Mouse (Mus musculus) G1E (cell line): ENCODE data around the gene Gphn. TPM values are rescaled to one million over a fixed set of nuclear protein-coding genes. Genes with fewer than 3 reads are reported as not detected.
A peak's percentile ranks its signal among the peaks of the same experiment; 100 is the strongest.
"Not testable (repeated sequence)": the region's sequence is repeated elsewhere in the genome, so short reads cannot be mapped to it uniquely, and the experiment has no call there.

Experiments
- ATAC-seq: 2 replicates; pipeline ENCODE4 v1.8.0; 2016; ENCODE audit warnings: mild to moderate bottlenecking; ENCODE audit not compliant: insufficient number of reproducible peaks, poor library complexity, low FRiP score, severe bottlenecking; ENCODE audit errors: extremely low read depth
- DNase-seq: peaks from one replicate; pipeline ENCODE4 v3.0.0; 2012; ENCODE audit warnings: low spot score
- H3K27me3 ChIP-seq: 2 replicates; pipeline ENCODE4 v1.6.1; 2012; ENCODE audit warnings: mild to moderate bottlenecking, low read length, inconsistent platforms; ENCODE audit not compliant: insufficient read depth
- H3K36me3 ChIP-seq: replicated peaks from 2 replicates; pipeline ENCODE3; 2012; ENCODE audit warnings: mild to moderate bottlenecking, inconsistent platforms
- H3K4me1 ChIP-seq: 2 replicates; pipeline ENCODE4 v1.6.1; 2012; ENCODE audit warnings: low read depth, low read length, inconsistent platforms, mixed read lengths; ENCODE audit not compliant: insufficient read depth
- H3K4me3 ChIP-seq: 2 replicates; pipeline ENCODE4 v1.5.1; 2012; ENCODE audit warnings: low read depth, mild to moderate bottlenecking, inconsistent platforms, low read length, moderate library complexity, mixed read lengths
- H3K9me3 ChIP-seq: replicated peaks from 2 replicates; pipeline ENCODE4 v1.6.1; 2012; ENCODE audit warnings: inconsistent platforms
- CTCF ChIP-seq: IDR thresholded peaks from 2 replicates; pipeline ENCODE4 v1.5.1; 2012; ENCODE audit warnings: low read depth, low read length, inconsistent platforms, mixed read lengths
- GATA1 ChIP-seq: IDR thresholded peaks from 2 replicates; pipeline ENCODE4 v1.6.1; 2012; ENCODE audit warnings: borderline replicate concordance, low read length, inconsistent platforms, mixed read lengths
- GATA2 ChIP-seq: IDR thresholded peaks from 2 replicates; pipeline ENCODE4 v1.6.1; 2012; ENCODE audit warnings: low read depth, low read length, inconsistent platforms, borderline replicate concordance
- POLR2AphosphoS5 ChIP-seq: IDR thresholded peaks from 2 replicates; pipeline ENCODE4 v1.6.1; 2012; ENCODE audit warnings: low read depth, low read length, inconsistent platforms; ENCODE audit not compliant: insufficient replicate concordance
- TAL1 ChIP-seq: conservative IDR thresholded peaks from 2 replicates; pipeline ENCODE4 v1.6.1; 2012; ENCODE audit warnings: low read depth, low read length, inconsistent platforms, mixed read lengths
- polyA plus RNA-seq: library from polyadenylated mRNA; stranded (reverse); fragments of >175 nt; gene quantifications from 2 replicates; pipeline ENCODE4 v1.2.3, GENCODE M21; 2012
- total RNA-seq, 2 experiments: library from RNA; stranded (forward) in 1 of 2; stranded (reverse) in 1 of 2; fragments of 200-1000 nt in 1 of 2; fragments of >200 nt in 1 of 2; fragmentation: Nextera tagmentation in 1 of 2; gene quantifications; 2 replicates each; pipeline ENCODE4 v1.2.3; 2014 to 2017

Gene Gphn
- total and polyA plus RNA-seq, 3 experiments = 18.9 to 68.3 (median 29.1) TPM

GRCm38 (mm10) chr12:78315106-78315505 lies 88.9 kb downstream of the Gphn start:
- no peak for TF ChIP-seq CTCF
- TF ChIP-seq GATA2 = no peak
- TF ChIP-seq POLR2AphosphoS5 = no peak
- no peak for TF ChIP-seq TAL1
- no peak for TF ChIP-seq GATA1
- Histone ChIP-seq H3K4me1 (no peaks in the 10 kb centered on the region), H3K27me3 (no peaks in the 10 kb centered on the region), H3K9me3 (peaks cover 3% of the 10 kb centered on the region; the same call in 1 of the 2 replicates), H3K4me3 (no peak overlapping the region), H3K36me3 (peaks cover 6% of the 10 kb centered on the region)
- DNase-seq (no peak), ATAC-seq (no peak)

GRCm38 (mm10) chr12:78327946-78328345 lies 101.8 kb downstream of the Gphn start:
- no peak for ATAC-seq
- no peaks in the 10 kb centered on the region for H3K9me3 ChIP-seq
- DNase-seq = no peak

DNA sequence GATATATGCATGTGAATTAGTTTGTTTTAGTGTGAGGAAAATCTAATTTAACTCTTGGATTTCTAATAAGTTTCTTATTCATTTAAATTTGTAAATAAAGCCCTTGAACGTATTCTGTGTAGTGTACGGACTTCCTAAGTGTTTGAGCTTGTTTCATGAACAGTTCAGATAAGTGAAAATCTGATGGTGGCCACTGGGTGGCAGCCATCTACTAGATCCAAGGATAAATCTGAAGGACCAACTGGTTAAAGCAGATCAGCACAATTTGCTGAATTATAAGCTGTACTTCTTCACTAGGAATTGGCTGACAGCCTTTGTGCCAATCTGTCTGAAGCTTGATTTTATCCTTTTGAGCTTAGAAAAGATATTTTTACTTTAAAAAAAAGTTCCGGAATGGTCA lies 105.9 kb downstream of the Gphn start:
- Histone ChIP-seq H3K4me1 (peaks cover 3% of the 10 kb centered on the region; the same call in 1 of the 2 replicates), H3K27me3 (no peaks in the 10 kb centered on the region), H3K36me3 (peaks cover 8% of the 10 kb centered on the region), H3K4me3 (no peak overlapping the region), H3K9me3 (no peaks in the 10 kb centered on the region)
- TF ChIP-seq CTCF (no peak), GATA1 (no peak)
- DNase-seq (peak; percentile 20), ATAC-seq (peak; percentile 49)

More at GRCm38 (mm10) chr12:78327946-78328345, 101.8 kb downstream of the Gphn start:
- no peak overlapping the region for H3K4me3 ChIP-seq
- TF ChIP-seq GATA2 (no peak), POLR2AphosphoS5 (no peak), GATA1 (no peak), CTCF (no peak), TAL1 (no peak)
- H3K27me3 ChIP-seq = no peaks in the 10 kb centered on the region
- H3K4me1 ChIP-seq = peaks cover 3% of the 10 kb centered on the region; the same call in 1 of the 2 replicates
- H3K36me3 ChIP-seq = peaks cover 12% of the 10 kb centered on the region

GRCm38 (mm10) chr12:78356472-78356871 lies 130.3 kb downstream of the Gphn start:
- no peak overlapping the region for H3K4me3 ChIP-seq
- H3K36me3 ChIP-seq = peaks cover 2% of the 10 kb centered on the region
- H3K27me3 ChIP-seq = no peaks in the 10 kb centered on the region
- H3K9me3 ChIP-seq = no peaks in the 10 kb centered on the region
- no peaks in the 10 kb centered on the region for H3K4me1 ChIP-seq
- DNase-seq (no peak), ATAC-seq (no peak)
- TF ChIP-seq GATA2 (no peak), CTCF (no peak), POLR2AphosphoS5 (no peak), GATA1 (no peak), TAL1 (no peak)

GRCm38 (mm10) chr12:78389267-78389666 lies 163.1 kb downstream of the Gphn start:
- TF ChIP-seq CTCF = no peak
- TF ChIP-seq POLR2AphosphoS5 = no peak
- no peak for TF ChIP-seq GATA1
- no peak for TF ChIP-seq TAL1
- no peak for TF ChIP-seq GATA2
- Histone ChIP-seq H3K4me1 (peaks cover 7% of the 10 kb centered on the region), H3K4me3 (no peak overlapping the region), H3K36me3 (peaks cover 6% of the 10 kb centered on the region), H3K27me3 (no peaks in the 10 kb centered on the region), H3K9me3 (no peaks in the 10 kb centered on the region)
- ATAC-seq (no peak), DNase-seq (no peak)

- no peak overlapping the region for H3K4me3 ChIP-seq
- peaks cover 9% of the 10 kb centered on the region for H3K36me3 ChIP-seq
- no peaks in the 10 kb centered on the region for H3K4me1 ChIP-seq
- ATAC-seq = no peak
- DNase-seq = no peak
- TF ChIP-seq GATA2 (no peak), POLR2AphosphoS5 (no peak), TAL1 (no peak), GATA1 (no peak), CTCF (no peak)
- no peaks in the 10 kb centered on the region for H3K9me3 ChIP-seq
- H3K27me3 ChIP-seq = no peaks in the 10 kb centered on the region
Observed at GRCm38 (mm10) chr12:78395297-78395696, 169.1 kb downstream of the Gphn start.

DNA sequence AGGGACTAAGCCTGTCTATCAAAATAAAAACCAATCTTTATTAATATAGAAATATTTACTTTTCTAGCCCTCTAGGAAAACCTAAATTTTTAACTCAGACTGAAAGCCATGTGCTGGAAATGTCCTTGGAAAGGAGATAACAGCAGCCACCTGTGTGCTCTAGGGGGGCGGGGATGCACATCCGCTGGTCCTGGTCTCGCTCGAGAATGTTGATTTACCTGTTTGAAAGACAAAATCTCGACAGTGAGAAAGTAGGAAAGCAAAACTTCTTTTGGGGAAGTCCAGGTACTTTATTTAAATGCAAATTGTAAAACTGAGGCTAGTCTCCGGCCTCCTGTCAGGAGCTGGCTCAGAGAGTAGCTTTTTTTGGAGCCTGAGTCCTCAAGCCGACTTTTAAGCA lies 181.3 kb downstream of the Gphn start:
- not testable (repeated sequence) for H3K27me3 ChIP-seq, ATAC-seq, H3K36me3 ChIP-seq, H3K4me3 ChIP-seq, DNase-seq, H3K4me1 ChIP-seq, H3K9me3 ChIP-seq
